Mouse (Mus musculus) adrenal gland, postnatal 4 days (tissue): Measurements from ENCODE around the gene Adamts5. TPM values are rescaled to one million over a fixed set of nuclear protein-coding genes. Genes with fewer than 3 reads are reported as not detected.

Experiments
- DNase-seq, 2 experiments: peaks; one replicate each; pipeline ENCODE4 v3.0.0; 2021 to 2022; ENCODE audit warnings: low spot score in 2 of 2, mixed read lengths in 2 of 2
- long read RNA-seq, 2 experiments: library from polyadenylated mRNA; stranded (forward); transcript quantifications; one replicate each; pipeline ENCODE4 v2.0.0; 2021
- total RNA-seq, 2 experiments: library from RNA; stranded (reverse); gene quantifications; 2 replicates each; pipeline ENCODE4 v1.2.3; 2021

Adamts5 gene
- total RNA-seq: 1 to 10 TPM; 8.9 to 9.8 TPM
- long read RNA-seq, experiment 1, partial matches to known transcripts: 0 of 1 reads
- long read RNA-seq, experiment 1, other reads (novel, unspliced or antisense): 1 of 1 reads
- long read RNA-seq, experiment 2, full-length matches to known transcripts: 12 of 17 reads
- long read RNA-seq, experiment 2, partial matches to known transcripts: 0 of 17 reads
- long read RNA-seq, experiment 2, other reads (novel, unspliced or antisense): 5 of 17 reads

DNA sequence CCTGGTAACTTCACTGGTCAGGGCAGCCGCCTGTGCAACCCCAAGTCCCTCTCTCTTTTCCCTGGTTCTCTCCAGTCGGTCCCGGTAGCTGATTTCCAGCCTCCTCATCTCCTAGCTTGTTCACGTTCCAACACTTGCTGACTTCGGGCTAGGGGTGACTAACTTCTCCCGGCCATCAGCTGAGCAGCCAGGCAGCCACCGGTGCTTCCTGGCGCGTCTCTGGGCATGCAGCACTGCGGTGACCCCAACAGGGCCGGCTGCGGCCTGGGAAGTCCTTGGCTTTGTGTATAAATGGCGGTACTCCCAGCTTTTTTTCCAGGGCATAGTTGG, at the start of gene Adamts5:
Gene Adamts5, minus strand, starts transcription at position 248 of the 330 bp plus-strand sequence.
- DNase-seq: no peak

- DNase-seq: no peak
Observed at GRCm38 (mm10) chr16:85950356-85950755, 48.7 kb upstream of the Adamts5 start.

- DNase-seq: no peak
Observed at GRCm38 (mm10) chr16:85926004-85926403, 24.4 kb upstream of the Adamts5 start.

DNA sequence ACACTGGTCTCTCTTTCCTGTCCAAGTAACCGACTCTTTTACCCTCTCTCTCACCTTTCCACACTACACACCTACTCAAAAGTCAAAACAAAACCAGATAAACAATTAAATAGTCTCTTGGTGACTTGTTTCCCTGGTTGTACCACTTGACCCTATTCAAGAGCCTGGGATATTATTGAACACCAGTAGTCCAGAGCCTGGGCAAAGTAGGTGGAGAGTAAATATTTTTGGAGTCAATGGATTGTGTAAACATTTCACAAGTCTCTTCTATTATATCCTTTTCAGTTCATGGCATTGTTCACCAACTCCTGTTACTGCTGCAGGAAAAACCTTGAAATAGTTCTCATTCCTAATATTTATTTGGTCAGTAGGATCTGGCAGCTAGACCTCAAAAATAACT, 20.8 kb upstream of the Adamts5 start:
- no peak for DNase-seq

GRCm38 (mm10) chr16:85920122-85920521, 18.5 kb upstream of the Adamts5 start:
- DNase-seq: no peak

DNA sequence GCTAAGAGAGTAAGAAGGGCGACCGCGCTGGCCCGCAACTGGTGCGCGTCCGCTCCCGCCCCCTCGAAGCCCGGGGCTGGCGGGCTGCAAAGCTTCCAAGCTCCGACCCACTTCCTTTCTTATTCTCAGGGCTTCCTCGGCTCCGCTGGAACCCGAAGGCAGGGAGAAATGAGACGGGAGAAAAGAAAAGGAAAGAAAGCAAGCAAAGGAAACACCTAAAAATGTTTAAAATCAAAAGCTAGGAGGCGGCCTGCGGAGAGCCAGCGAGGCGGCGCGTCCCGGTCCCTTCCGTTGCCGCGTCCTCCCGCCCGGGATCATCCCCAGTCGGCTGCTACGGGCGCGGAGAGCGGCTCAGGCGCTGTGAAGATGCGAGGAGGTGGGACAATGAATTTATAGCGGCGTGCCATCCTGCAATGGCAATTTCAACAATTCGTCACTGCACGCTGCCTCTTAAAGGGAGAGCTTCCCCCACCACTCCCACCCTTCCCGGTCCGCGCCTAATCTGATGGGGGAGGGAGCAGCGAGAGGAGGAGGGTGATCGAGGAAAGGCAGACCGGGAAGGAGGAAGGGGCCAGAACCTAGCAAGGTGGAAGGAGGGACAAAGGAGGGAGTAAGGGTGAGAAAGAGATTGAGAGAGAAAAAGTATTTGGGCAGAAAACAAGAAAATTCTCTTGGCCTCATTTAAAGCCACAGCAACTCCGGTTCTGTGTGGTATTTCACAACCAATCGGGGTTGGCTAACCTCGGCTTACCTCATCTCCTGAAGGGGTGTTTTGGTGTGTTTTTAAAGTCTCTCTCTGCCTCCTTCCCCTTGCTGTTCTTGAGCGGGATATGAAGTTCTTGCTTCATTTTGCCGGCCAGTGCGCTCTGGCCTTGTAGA, 687 bp downstream of the Adamts5 start:
- peak; percentile 8 to 14 for DNase-seq

GRCm38 (mm10) chr16:85899790-85900587, 1.6 kb downstream of the Adamts5 start:
- DNase-seq: peak; percentile 3 to 12

- DNase-seq: peak in 1 of 2 experiments; percentile 2
Observed at GRCm38 (mm10) chr16:85899301-85899721, 2.3 kb downstream of the Adamts5 start.

DNA sequence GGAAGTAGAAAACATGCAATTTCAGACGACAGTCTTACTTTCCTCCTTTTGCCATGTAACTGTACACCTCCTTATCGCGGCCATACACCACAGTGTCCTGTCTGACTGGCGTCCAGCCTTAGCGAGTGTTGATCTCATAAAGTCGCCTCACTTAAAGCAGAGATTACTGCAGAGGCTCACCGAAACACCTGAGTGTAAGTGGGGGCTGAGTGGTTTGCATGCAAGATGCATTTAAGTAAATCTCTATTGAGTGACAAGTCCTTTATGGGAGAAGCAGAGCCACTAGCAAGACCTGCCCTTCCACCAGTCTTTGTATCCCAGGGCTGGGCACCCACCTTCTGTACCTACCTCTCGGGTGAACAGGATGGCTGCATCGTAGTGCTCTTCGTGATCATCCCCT, 2.8 kb downstream of the Adamts5 start:
- no peak for DNase-seq

DNA sequence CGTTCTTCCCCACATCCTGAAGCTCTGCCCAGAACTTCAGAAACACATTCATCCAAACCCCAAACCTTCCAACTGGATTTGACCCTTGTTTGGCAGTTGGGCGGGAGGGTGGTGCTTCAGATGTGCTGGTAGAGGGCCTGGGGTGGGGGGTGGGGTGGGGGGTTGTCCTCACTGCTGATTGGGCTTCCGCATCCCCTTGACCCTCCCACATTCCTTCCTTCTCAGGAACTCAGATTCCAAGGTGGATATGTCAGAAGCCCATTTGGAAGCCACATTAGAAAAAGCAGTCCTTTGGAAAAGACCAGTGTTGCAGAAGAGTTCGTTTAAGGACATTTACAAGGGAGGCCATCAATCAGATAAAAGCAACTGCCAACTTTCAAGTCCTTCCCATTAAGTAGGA, 3.2 kb downstream of the Adamts5 start:
- no peak for DNase-seq

GRCm38 (mm10) chr16:85897854-85898253, 3.8 kb downstream of the Adamts5 start:
- DNase-seq: no peak

GRCm38 (mm10) chr16:85895948-85896347, 5.7 kb downstream of the Adamts5 start:
- DNase-seq: no peak

GRCm38 (mm10) chr16:85889778-85890177, 11.8 kb downstream of the Adamts5 start:
- no peak for DNase-seq

- DNase-seq: no peak
Observed at GRCm38 (mm10) chr16:85887289-85888051, 14.2 kb downstream of the Adamts5 start.

GRCm38 (mm10) chr16:85879075-85879474, 22.6 kb downstream of the Adamts5 start:
- no peak for DNase-seq

DNA sequence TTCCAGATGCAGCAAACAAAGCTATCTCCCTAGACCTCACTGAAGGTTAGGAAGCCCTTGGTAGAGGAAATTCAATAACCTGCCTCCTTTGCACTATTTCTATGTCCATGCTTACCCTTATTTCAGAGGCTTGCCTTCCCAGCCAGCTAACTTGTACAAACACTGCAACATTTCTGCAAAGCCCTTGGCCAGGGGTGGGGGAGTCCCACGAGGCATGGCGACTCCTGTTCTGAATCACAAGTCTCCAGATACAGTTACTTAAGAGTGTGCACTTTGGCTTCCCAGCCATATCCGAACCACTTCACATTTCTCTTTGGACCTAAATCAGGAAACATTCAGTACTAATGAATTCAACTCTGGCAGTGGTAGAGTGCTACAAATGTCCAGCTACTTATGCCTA, 27.5 kb downstream of the Adamts5 start:
- no peak for DNase-seq

DNA sequence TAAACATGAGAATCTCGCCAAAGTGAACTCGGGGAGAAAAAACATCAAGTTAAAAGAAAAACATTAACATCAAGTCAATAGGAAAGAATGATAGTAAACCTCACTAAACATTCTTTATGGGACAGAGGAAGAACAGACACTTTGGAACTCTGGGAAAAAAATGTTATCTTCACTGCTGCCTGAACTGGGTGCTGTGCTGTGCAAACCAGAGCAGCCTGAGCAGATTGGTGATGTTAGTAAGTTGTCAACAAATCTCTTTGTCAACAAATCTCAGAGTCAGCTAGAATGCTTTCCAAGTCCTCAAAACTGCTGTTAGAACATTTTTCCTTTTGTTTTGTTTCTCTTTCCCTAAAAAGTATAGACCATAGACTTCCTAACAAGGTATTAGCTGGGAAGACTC, 29.7 kb downstream of the Adamts5 start:
- no peak for DNase-seq

- DNase-seq: no peak
Observed at GRCm38 (mm10) chr16:85871248-85871647, 30.4 kb downstream of the Adamts5 start.

GRCm38 (mm10) chr16:85864691-85865389, 36.8 kb downstream of the Adamts5 start:
- DNase-seq: no peak

- no peak for DNase-seq
Observed at GRCm38 (mm10) chr16:85854505-85854904, 47.1 kb downstream of the Adamts5 start.
